Mouse (Mus musculus) liver, embryonic 11.5 days (tissue): ENCODE results near the gene Olfr1423. TPM values are rescaled to one million over a fixed set of nuclear protein-coding genes. Genes with fewer than 3 reads are reported as not detected.

ENCODE experiments used
- ATAC-seq: fragments of 200-750 bp; cut with Nextera tagmentation; replicated peaks from 2 replicates; pipeline ENCODE4 v1.8.0; 2017; ENCODE audit warnings: moderate number of reproducible peaks, mild to moderate bottlenecking, moderate TSS enrichment, moderate library complexity; ENCODE audit not compliant: low FRiP score
- DNase-seq: peaks from one replicate; pipeline ENCODE4 v3.0.0-alpha.2; 2017; ENCODE audit warnings: low spot score
- H3K27ac ChIP-seq: fragments of 300-500 bp; sonication (generic); 2 replicates; pipeline ENCODE4 v1.5.1; 2014; ENCODE audit warnings: mild to moderate bottlenecking, low read depth, low read length, control low read depth
- H3K27me3 ChIP-seq: fragments of 300-500 bp; sonication (generic); replicated peaks from 2 replicates; pipeline ENCODE4 v1.6.1; 2014; ENCODE audit warnings: low read length, mixed read lengths; ENCODE audit not compliant: control insufficient read depth, insufficient read depth
- H3K36me3 ChIP-seq: fragments of 300-500 bp; sonication (generic); 2 replicates; pipeline ENCODE4 v1.6.1; 2014; ENCODE audit warnings: mild to moderate bottlenecking, low read length, moderate library complexity, mixed read lengths; ENCODE audit not compliant: control insufficient read depth, insufficient read depth
- H3K4me1 ChIP-seq: fragments of 300-500 bp; sonication (generic); replicated peaks from 2 replicates; pipeline ENCODE4 v1.6.1; 2014; ENCODE audit warnings: low read length, mixed read lengths; ENCODE audit not compliant: control insufficient read depth, insufficient read depth
- H3K4me2 ChIP-seq: fragments of 300-500 bp; sonication (generic); 2 replicates; pipeline ENCODE4 v1.6.1; 2014; ENCODE audit warnings: mild to moderate bottlenecking, control low read depth, moderate library complexity
- H3K4me3 ChIP-seq: fragments of 300-500 bp; sonication (generic); 2 replicates; pipeline ENCODE4 v1.5.1; 2014; ENCODE audit warnings: low read depth, low read length, control low read depth
- H3K9ac ChIP-seq: fragments of 300-500 bp; sonication (generic); 2 replicates; pipeline ENCODE4 v1.6.1; 2014; ENCODE audit warnings: low read depth, low read length, control low read depth
- H3K9me3 ChIP-seq: fragments of 300-500 bp; sonication (generic); 2 replicates; pipeline ENCODE4 v1.6.1; 2016; ENCODE audit warnings: low read length, inconsistent platforms, mixed read lengths; ENCODE audit not compliant: control insufficient read depth
- WGBS: fragments of 180-500 bp; shearing (Covaris S2); extraction: QIAGEN DNeasy Blood & Tissue Kit; methylation state at CpG from one replicate; pipeline ENCODE4 v1.1.7; 2014; 5-methylcytosine and 5-hydroxymethylcytosine counted together
- polyA plus RNA-seq: library from polyadenylated mRNA; unstranded; fragments of >200 nt; fragmentation: Nextera tagmentation; extraction: Ambion mirVana; gene quantifications from 2 replicates; pipeline ENCODE4 v1.2.1, GENCODE M21; 2014

The Olfr1423 gene
- polyA plus RNA-seq, 1 experiment from 2014 or later, result 0.03 TPM

DNA sequence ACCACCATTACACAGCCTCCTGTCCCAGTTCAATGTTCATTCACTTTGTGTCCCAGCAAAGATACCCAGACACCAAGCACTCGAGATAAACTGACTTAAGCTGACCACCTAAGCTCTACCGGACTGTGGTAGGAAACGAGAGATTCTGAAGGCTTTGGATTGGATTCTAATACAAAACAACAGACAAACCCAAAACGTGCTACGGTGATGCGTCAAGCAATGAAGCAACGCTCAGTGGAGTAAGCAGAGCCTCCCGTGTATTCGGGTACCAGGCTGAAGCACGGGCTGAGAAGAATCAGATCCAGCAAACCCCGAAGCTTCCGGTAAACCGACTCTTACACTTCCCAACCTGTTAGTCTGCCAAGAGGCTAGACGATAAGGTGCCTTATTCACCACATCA lies 38.3 kb downstream of the Olfr1423 start:
- Histone ChIP-seq H3K27ac (no peak overlapping the region), H3K36me3 (no peaks in the 10 kb centered on the region), H3K4me1 (peaks cover 10% of the 10 kb centered on the region), H3K27me3 (no peaks in the 10 kb centered on the region), H3K4me2 (peak overlapping the region; percentile 57), H3K9ac (no peak overlapping the region), H3K9me3 (no peaks in the 10 kb centered on the region), H3K4me3 (peak overlapping the region; percentile 27)
- 41% methylated on average over 14 of the region's 14 CpGs for WGBS
- no peak for ATAC-seq
- DNase-seq, result no peak

GRCm38 (mm10) chr19:12002125-12002524 lies 39.0 kb downstream of the Olfr1423 start:
- Histone ChIP-seq H3K27ac (no peak overlapping the region), H3K4me1 (peaks cover 9% of the 10 kb centered on the region), H3K36me3 (no peaks in the 10 kb centered on the region), H3K4me3 (peak overlapping the region; percentile 27), H3K9me3 (no peaks in the 10 kb centered on the region), H3K4me2 (peak overlapping the region; percentile 57), H3K9ac (no peak overlapping the region), H3K27me3 (no peaks in the 10 kb centered on the region)
- ATAC-seq, result peak; percentile 84
- DNase-seq, result peak; percentile 74
- 2% methylated on average over 11 of the region's 11 CpGs for WGBS

GRCm38 (mm10) chr19:12001686-12002085 lies 39.4 kb downstream of the Olfr1423 start:
- DNase-seq (no peak), ATAC-seq (no peak)
- Histone ChIP-seq H3K27ac (no peak overlapping the region), H3K9ac (no peak overlapping the region), H3K4me3 (peak overlapping the region; percentile 20), H3K27me3 (no peaks in the 10 kb centered on the region), H3K4me2 (peak overlapping the region; percentile 53), H3K4me1 (peaks cover 5% of the 10 kb centered on the region), H3K9me3 (no peaks in the 10 kb centered on the region), H3K36me3 (no peaks in the 10 kb centered on the region)
- 18% methylated on average over 3 of the region's 3 CpGs for WGBS

GRCm38 (mm10) chr19:11995722-11996448 lies 45.2 kb downstream of the Olfr1423 start:
- no peak overlapping the region for H3K4me2 ChIP-seq
- no peaks in the 10 kb centered on the region for H3K27me3 ChIP-seq
- no peaks in the 10 kb centered on the region for H3K4me1 ChIP-seq
- H3K9me3 ChIP-seq, result no peaks in the 10 kb centered on the region
- H3K27ac ChIP-seq, result no peak overlapping the region
- no peak overlapping the region for H3K4me3 ChIP-seq
- ATAC-seq, result no peak
- H3K9ac ChIP-seq, result no peak overlapping the region
- peaks cover 23% of the 10 kb centered on the region for H3K36me3 ChIP-seq
- DNase-seq, result no peak
- 70% methylated on average over 2 of the region's 2 CpGs for WGBS

DNA sequence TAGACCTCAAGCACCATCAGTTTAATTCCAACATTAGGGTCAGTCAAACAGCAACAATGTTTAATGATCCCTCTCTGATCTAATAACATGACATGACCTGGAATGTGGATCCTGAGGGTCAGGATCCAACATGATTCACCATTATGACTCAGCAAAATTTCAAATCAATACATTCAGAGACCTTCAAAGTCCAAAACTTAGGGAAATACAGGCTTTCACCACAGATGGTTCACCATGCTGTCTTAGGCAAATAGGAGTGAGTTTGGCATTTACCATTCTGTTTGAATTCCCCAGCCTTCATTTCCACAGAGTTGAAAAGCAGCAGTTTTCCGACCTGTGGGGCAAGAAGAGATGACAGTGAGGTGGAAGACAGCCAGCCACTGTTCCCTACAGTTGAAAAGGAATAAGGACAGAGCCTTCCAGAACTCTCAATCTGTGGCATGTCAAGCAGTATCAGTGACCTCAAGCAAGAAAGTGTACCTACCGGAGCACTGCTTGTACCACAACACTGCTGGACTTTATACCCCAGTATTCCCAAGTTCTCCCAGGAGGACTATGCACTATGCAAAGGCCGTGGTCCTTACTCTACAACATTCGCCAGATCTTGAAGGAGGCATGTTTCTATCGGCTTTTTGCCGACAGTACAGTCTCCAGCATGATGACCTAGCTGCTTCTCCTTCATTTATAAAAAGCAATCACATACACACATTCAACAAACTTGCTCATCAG lies 46.2 kb downstream of the Olfr1423 start:
- H3K4me3 ChIP-seq, result no peak overlapping the region
- peaks cover 29% of the 10 kb centered on the region for H3K36me3 ChIP-seq
- no peaks in the 10 kb centered on the region for H3K27me3 ChIP-seq
- H3K9me3 ChIP-seq, result no peaks in the 10 kb centered on the region
- 87% methylated on average over 6 of the region's 6 CpGs for WGBS
- ATAC-seq (no peak), DNase-seq (no peak)
- no peaks in the 10 kb centered on the region for H3K4me1 ChIP-seq
- no peak overlapping the region for H3K9ac ChIP-seq
- no peak overlapping the region for H3K4me2 ChIP-seq
- H3K27ac ChIP-seq, result no peak overlapping the region

DNA sequence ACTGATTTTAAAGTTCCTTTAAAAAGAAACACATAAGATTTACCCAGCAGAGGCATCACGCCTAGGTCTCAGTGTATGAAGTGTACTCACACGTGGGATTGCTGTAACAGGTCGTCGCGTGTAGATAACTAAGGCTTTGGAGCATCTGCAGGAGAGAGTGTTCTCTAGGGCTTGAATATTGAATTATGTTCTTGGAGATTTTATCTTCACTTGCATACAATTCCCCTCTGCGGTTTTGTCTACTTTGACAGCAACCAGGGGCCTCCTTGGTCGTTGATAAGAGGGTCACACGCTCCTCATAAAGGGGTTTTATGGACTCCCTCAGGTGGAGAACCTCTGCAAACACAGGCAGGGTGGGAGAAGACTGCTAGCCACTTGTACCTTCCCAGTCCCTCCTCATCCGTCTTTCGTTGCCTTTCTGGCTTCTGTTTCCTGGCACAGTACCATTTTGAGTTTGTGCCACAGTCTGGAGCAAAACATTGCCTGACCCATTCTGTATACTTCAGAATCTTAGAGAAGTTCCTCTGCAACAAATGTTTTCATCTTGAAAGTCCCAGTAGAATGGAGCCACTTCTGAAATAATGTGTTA lies 48.6 kb downstream of the Olfr1423 start:
- no peak overlapping the region for H3K4me3 ChIP-seq
- no peaks in the 10 kb centered on the region for H3K27me3 ChIP-seq
- no peaks in the 10 kb centered on the region for H3K4me1 ChIP-seq
- DNase-seq, result no peak
- 84% methylated on average over 10 of the region's 10 CpGs for WGBS
- no peaks in the 10 kb centered on the region for H3K9me3 ChIP-seq
- H3K4me2 ChIP-seq, result no peak overlapping the region
- H3K36me3 ChIP-seq, result peaks cover 41% of the 10 kb centered on the region
- no peak; the same call in 1 of the 2 replicates for ATAC-seq
- H3K27ac ChIP-seq, result no peak overlapping the region
- no peak overlapping the region for H3K9ac ChIP-seq

DNA sequence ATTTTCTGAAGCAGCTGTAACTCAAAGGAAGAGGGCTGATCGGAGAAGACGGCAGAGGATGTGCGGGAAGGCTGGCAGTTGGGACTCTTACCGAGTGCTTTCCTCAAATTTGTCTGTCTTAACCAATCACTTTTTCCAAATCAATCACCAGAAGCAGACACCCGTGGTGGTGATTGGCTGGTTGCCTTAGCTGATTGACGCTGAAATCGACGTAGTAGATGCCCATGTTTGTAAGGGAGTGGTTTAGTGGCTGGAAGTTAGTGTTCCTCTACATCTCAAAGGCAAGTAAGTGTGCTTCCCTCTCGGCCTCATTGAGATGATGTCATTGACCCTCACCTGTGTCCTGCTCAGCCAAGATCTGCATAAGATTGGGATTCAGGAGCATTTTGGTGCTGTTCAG lies 49.1 kb downstream of the Olfr1423 start:
- no peak for ATAC-seq
- Histone ChIP-seq H3K4me3 (no peak overlapping the region), H3K9ac (no peak overlapping the region), H3K27ac (no peak overlapping the region), H3K27me3 (no peaks in the 10 kb centered on the region), H3K4me2 (no peak overlapping the region), H3K9me3 (no peaks in the 10 kb centered on the region), H3K36me3 (peaks cover 41% of the 10 kb centered on the region), H3K4me1 (no peaks in the 10 kb centered on the region)
- 91% methylated on average over 9 of the region's 9 CpGs for WGBS
- no peak for DNase-seq

GRCm38 (mm10) chr19:11989334-11989733 lies 51.8 kb downstream of the Olfr1423 start:
- Histone ChIP-seq H3K27me3 (no peaks in the 10 kb centered on the region), H3K27ac (no peak overlapping the region), H3K9me3 (no peaks in the 10 kb centered on the region), H3K4me1 (no peaks in the 10 kb centered on the region), H3K4me2 (no peak overlapping the region), H3K9ac (no peak overlapping the region), H3K4me3 (no peak overlapping the region), H3K36me3 (peaks cover 43% of the 10 kb centered on the region)
- WGBS, result 91% methylated on average over 7 of the region's 7 CpGs
- ATAC-seq (no peak), DNase-seq (no peak)
